Mouse (Mus musculus): ENCODE measurements around the gene Egfl8.

DNA sequence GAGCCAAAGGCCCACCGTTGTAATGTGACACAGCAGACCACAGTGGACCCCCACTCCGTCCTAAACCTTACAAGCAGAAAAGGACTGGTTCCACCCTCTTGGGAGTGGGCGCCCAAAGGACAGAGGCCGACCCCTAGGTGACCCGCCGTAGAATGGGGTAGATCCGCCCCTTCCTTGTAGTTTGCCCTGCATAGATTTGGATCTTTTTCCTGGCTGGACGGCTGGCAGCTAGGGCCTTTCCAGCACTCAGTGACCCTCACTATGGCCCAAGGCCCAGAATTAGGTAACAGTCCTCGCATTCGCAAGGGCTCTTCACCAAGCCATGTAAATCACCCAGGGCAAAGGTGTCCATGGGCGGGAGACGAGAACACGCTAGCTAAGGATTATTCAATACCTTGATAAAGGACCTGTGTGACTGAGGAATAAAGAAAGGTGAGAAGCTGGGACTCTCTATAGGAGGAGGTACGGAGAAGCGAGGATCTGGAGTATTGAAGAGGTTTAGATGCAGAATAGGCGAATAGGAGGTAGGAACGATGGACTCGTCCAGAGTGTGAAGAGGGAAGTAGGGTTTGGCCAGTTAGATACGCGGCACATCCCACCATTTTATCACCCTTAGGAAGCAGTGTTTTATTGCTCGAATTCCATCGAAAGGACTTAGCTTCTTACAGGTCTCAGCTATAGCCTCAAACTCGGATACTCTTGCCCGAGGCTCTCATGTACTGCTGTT, 11.1 kb downstream of the Egfl8 start:
- TF ChIP-seq CTCF (IDR thresholded peaks at IDR 0.05; ENCODE audit: low read depth, low read length), result no peak
- no peak for TF ChIP-seq POLR2A (IDR thresholded peaks at IDR 0.05; ENCODE audit: extremely low read depth, insufficient read depth, low read length)

Data from liver, adult 2 months (tissue).